Mouse (Mus musculus) heart, postnatal 0 days (tissue): ENCODE data around the gene Sit1. TPM values are rescaled to one million over a fixed set of nuclear protein-coding genes. Genes with fewer than 3 reads are reported as not detected.
A peak's percentile ranks its signal among the peaks of the same experiment; 100 is the strongest.

Experiments
- ATAC-seq: fragments of 200-750 bp; cut with Nextera tagmentation; 2 replicates; pipeline ENCODE4 v1.8.0; 2017; ENCODE audit warnings: low read depth, moderate number of reproducible peaks, moderate library complexity; ENCODE audit not compliant: insufficient read depth
- DNase-seq: peaks from one replicate; pipeline ENCODE4 v3.0.0-alpha.2; 2016; ENCODE audit warnings: low spot score
- H3K27ac ChIP-seq: fragments of 300-500 bp; sonication (generic); 2 replicates; pipeline ENCODE4 v1.5.1; 2014; ENCODE audit warnings: low read depth, mild to moderate bottlenecking
- H3K27me3 ChIP-seq: fragments of 300-500 bp; sonication (generic); 2 replicates; pipeline ENCODE4 v1.6.1; 2014; ENCODE audit warnings: low read length, mixed read lengths; ENCODE audit not compliant: control insufficient read depth, insufficient read depth
- H3K36me3 ChIP-seq: fragments of 300-500 bp; sonication (generic); replicated peaks from 2 replicates; pipeline ENCODE4 v1.6.1; 2014; ENCODE audit warnings: low read length, mixed read lengths; ENCODE audit not compliant: control insufficient read depth, insufficient read depth
- H3K4me1 ChIP-seq: fragments of 300-500 bp; sonication (generic); 2 replicates; pipeline ENCODE4 v1.6.1; 2014; ENCODE audit warnings: antibody characterized with exemption; ENCODE audit not compliant: control insufficient read depth, insufficient read depth
- H3K4me2 ChIP-seq: fragments of 300-500 bp; sonication (generic); 2 replicates; pipeline ENCODE4 v1.6.1; 2014; ENCODE audit warnings: low read depth, mild to moderate bottlenecking, low read length, moderate library complexity
- H3K4me3 ChIP-seq: fragments of 300-500 bp; sonication (generic); 2 replicates; pipeline ENCODE4 v1.5.1; 2014; ENCODE audit warnings: low read depth, low read length
- H3K9ac ChIP-seq: fragments of 300-500 bp; sonication (generic); replicated peaks from 2 replicates; pipeline ENCODE4 v1.6.1; 2014; ENCODE audit warnings: low read depth, low read length, mixed read lengths
- H3K9me3 ChIP-seq: fragments of 300-500 bp; sonication (generic); replicated peaks from 2 replicates; pipeline ENCODE4 v1.6.1; 2016; ENCODE audit warnings: low read length; ENCODE audit not compliant: control insufficient read depth
- CTCF ChIP-seq: IDR thresholded peaks from 2 replicates; pipeline ENCODE4 v1.5.1; 2016; ENCODE audit warnings: antibody characterized with exemption, control low read depth, low read depth
- EP300 ChIP-seq: IDR thresholded peaks from 2 replicates; pipeline ENCODE4 v1.6.1; 2016; ENCODE audit warnings: antibody characterized with exemption, low read depth
- WGBS: fragments of 180-500 bp; shearing (Covaris S2); extraction: QIAGEN DNeasy Blood & Tissue Kit; methylation state at CpG from one replicate; pipeline ENCODE4 v1.1.7; 2014; 5-methylcytosine and 5-hydroxymethylcytosine counted together
- polyA plus RNA-seq: library from polyadenylated mRNA; unstranded; fragments of >200 nt; fragmentation: Nextera tagmentation; extraction: Ambion mirVana; gene quantifications from 2 replicates; pipeline ENCODE4 v1.2.1, GENCODE M21; 2015
- total RNA-seq: library from RNA; depleted of rRNA; stranded (reverse); fragments of >200 nt; gene quantifications from 2 replicates; pipeline ENCODE4 v1.2.3, GENCODE M21; 2014; ENCODE audit warnings: low replicate concordance

The Sit1 gene
- total and polyA plus RNA-seq, 2 experiments from 2014 or later = not detected

DNA sequence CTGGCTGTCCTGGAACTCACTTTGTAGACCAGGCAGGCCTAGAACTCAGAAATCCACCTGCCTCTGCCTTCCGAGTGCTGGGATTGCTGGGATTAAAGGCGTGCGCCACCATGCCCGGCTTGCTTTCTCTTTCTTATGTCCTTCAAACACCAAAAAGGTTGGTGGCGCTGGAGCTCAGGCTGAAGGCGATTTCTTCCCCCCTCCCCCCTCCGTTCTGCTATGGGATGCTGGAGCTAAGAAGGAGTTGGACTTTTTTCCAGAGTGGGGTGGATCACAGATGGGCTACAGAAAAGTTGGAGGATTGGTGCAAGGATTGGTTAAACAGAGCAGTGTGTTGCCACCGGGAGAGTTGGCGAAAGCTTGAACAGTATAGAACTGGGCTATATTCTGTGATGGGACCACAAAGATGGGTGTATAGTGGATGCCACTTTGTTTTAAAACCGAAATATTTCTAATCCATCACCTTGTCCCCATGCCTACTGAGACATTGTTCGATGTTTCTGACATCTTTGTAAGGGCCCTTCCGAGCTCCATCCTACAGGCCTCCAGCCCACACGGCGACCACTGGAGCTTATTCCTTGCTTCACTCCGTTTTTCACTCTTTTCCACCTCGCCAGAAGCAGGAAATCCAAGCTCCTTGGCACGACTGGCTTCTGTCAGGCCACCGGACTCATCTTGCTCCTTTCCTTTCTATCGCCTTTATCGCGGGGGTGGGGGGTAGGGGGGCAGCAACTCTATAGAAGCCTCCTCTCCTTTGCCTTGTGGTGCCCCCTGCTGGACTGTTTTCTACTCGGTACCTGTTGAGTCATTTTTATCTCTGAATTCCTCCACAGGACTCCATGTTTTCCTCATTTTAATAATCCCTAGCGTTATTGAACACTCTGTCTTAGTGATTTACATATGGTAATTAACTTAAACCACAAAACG, 4.4 kb downstream of the Sit1 start:
- 47% methylated on average over 24 of the region's 24 CpGs for WGBS
- Histone ChIP-seq H3K36me3 (no peaks in the 10 kb centered on the region), H3K4me2 (no peak overlapping the region), H3K27me3 (no peaks in the 10 kb centered on the region), H3K27ac (peak overlapping the region; percentile 25; the same call in 1 of the 2 replicates), H3K4me3 (no peak overlapping the region), H3K9me3 (no peaks in the 10 kb centered on the region), H3K4me1 (no peaks in the 10 kb centered on the region), H3K9ac (no peak overlapping the region; the same call in 1 of the 2 replicates)
- DNase-seq = peak; percentile 43
- TF ChIP-seq EP300 (no peak), CTCF (peak; percentile 59)
- no peak for ATAC-seq

DNA sequence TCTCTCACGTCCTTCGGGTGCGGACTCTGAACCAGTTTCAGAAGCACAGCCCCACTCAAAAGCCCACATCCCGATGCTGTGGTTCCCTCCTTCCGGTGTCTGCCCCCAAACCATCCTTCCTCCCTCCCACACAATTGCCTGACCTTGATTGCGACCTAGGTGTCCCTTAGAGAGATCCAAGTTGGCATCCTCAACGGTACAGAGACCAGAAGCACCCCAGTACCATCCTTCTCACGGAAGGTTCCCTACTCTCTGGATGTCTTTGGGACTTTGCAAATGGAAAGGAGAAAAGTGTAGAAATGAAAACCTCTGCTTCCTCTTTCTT, 5.0 kb downstream of the Sit1 start:
- Histone ChIP-seq H3K36me3 (no peaks in the 10 kb centered on the region), H3K9me3 (no peaks in the 10 kb centered on the region), H3K4me2 (peak overlapping the region; percentile 52), H3K4me1 (no peaks in the 10 kb centered on the region), H3K27me3 (no peaks in the 10 kb centered on the region), H3K9ac (no peak overlapping the region; the same call in 1 of the 2 replicates), H3K27ac (peak overlapping the region; percentile 46; the same call in 1 of the 2 replicates), H3K4me3 (peak overlapping the region; percentile 26)
- ATAC-seq (no peak), DNase-seq (no peak)
- TF ChIP-seq CTCF (no peak), EP300 (no peak)
- WGBS = 42% methylated on average over 8 of the region's 8 CpGs

DNA sequence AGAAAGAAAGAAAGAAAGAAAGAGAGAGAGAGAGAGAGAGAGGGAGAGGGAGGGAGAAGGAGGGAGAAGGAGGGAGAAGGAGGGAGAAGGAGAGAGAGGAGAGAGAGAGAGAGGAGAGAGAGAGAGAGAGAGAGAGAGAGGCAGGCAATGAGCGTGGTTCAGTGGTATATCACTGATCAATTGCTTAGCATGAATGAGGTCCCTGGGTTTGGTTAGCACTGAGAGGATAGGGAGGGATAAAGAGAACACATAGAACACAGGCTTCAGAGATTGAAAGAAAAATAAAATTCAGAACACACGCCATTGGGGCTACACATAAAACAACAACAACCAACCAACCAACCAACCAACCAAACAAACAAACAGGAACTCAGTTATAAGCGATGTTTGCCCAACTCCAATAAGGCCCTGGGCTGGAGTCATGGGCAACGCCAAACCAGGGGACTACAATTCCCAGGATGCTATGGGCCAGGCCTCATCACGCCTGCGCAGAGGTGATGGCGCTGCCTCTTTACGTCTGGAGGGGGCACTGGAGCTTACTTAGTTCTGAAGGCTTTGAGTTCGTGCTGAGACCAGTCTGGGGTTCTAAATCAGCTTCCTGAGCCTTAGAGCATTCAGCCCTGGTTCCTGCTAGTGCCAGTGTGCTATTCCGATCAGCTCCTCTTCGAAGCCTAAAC, 5.5 kb downstream of the Sit1 start:
- peak; percentile 85 for DNase-seq
- Histone ChIP-seq H3K4me2 (peak overlapping the region; percentile 52), H3K27ac (peak overlapping the region; percentile 46; the same call in 1 of the 2 replicates), H3K36me3 (no peaks in the 10 kb centered on the region), H3K4me3 (peak overlapping the region; percentile 26), H3K27me3 (no peaks in the 10 kb centered on the region), H3K4me1 (no peaks in the 10 kb centered on the region), H3K9me3 (no peaks in the 10 kb centered on the region), H3K9ac (no peak overlapping the region; the same call in 1 of the 2 replicates)
- peak; percentile 95 for ATAC-seq
- TF ChIP-seq EP300 (no peak), CTCF (peak; percentile 43)
- WGBS = 19% methylated on average over 11 of the region's 11 CpGs

DNA sequence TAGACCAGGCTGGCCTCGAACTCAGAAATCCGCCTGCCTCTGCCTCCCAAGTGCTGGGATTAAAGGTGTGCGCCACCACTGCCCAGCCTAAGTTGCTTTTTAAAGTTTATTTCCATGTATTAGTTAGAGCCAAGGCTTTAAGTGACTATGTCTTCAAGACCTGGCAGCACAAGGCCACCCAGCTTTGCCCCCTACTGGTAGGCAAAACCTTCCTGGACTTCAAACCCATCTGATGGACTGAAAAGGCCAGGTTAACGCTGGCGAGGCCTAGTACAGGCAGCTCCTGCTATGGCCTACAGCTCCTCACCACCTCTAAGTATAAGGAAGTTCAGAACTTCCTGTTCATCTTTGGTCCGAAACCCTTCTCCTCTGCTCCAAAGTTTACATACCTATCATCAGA, 6.9 kb downstream of the Sit1 start:
- H3K27me3 ChIP-seq = no peaks in the 10 kb centered on the region
- no peak overlapping the region for H3K4me3 ChIP-seq
- H3K4me2 ChIP-seq = no peak overlapping the region
- DNase-seq (no peak), ATAC-seq (no peak)
- 83% methylated on average over 5 of the region's 6 CpGs for WGBS
- H3K9me3 ChIP-seq = no peaks in the 10 kb centered on the region
- H3K27ac ChIP-seq = no peak overlapping the region
- H3K4me1 ChIP-seq = no peaks in the 10 kb centered on the region
- H3K9ac ChIP-seq = no peak overlapping the region
- TF ChIP-seq EP300 = no peak
- TF ChIP-seq CTCF = peak; percentile 19; the same call in 1 of the 2 replicates
- no peaks in the 10 kb centered on the region for H3K36me3 ChIP-seq

DNA sequence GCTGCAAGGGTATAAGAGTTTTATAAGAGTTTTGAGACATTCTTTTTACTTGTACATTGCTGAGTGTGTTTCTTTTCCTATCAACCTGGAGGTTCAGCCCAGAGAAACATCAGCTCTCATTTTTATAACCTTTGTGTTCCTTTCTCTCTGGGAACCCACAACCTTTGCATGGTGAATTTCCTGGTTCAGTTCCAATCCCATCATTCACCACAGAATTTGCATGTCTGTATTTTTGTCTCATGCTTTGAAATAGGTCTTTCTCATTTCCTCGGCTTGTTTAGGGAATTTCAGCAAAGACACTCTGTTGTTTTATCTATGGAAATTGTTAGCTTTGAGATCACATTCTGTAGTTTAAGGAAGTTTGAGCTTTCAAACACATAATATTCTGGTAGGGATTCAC, 9.9 kb downstream of the Sit1 start:
- Histone ChIP-seq H3K27me3 (no peaks in the 10 kb centered on the region), H3K9ac (no peak overlapping the region), H3K36me3 (no peaks in the 10 kb centered on the region), H3K4me3 (no peak overlapping the region), H3K4me1 (no peaks in the 10 kb centered on the region), H3K4me2 (no peak overlapping the region), H3K9me3 (no peaks in the 10 kb centered on the region), H3K27ac (no peak overlapping the region)
- DNase-seq = no peak
- TF ChIP-seq EP300 (no peak), CTCF (no peak)
- ATAC-seq = no peak
- WGBS = 64% methylated on average over 1 of the region's 1 CpGs
